Mouse (Mus musculus): Measurements from ENCODE around the gene Vmn2r30.
"Not testable (repeated sequence)": the region's sequence is repeated elsewhere in the genome, so short reads cannot be mapped to it uniquely, and the experiment has no call there.

Vmn2r30 gene

GRCm38 (mm10) chr7:7337509-7337908 lies at the start of gene Vmn2r30:
Gene Vmn2r30 (minus strand): TSS chr7:7337609.
- DNase-seq, result not testable (repeated sequence)

- not testable (repeated sequence) for DNase-seq
These were observed 37.0 kb upstream of the Vmn2r30 start, which contains the start of gene Gm45783 for GRCm38 (mm10) chr7:7374431-7374830. Gene Gm45783 (minus strand): TSS chr7:7374573.

GRCm38 (mm10) chr7:7295595-7295994 lies 41.8 kb downstream of the Vmn2r30 start:
- DNase-seq, result peak; percentile 55

- no peak for DNase-seq
These were observed 56.0 kb downstream of the Vmn2r30 start for GRCm38 (mm10) chr7:7281383-7281782.

GRCm38 (mm10) chr7:7277966-7278567 lies 59.3 kb downstream of the Vmn2r30 start, which contains the start of gene Gm45844:
Gene Gm45844 (minus strand): TSS chr7:7278289.
- peak; percentile 96 for DNase-seq

GRCm38 (mm10) chr7:7277556-7277955 lies 59.9 kb downstream of the Vmn2r30 start:
- not testable (repeated sequence) for DNase-seq

All from cerebellum, adult 11-12 months (tissue).